Mouse (Mus musculus) megakaryocyte, embryonic 14.5 days (primary cell): ENCODE data around the gene Ube2l6. TPM values are rescaled to one million over a fixed set of nuclear protein-coding genes. Genes with fewer than 3 reads are reported as not detected.

Experiments
- H3K27me3 ChIP-seq: replicated peaks from 2 replicates; pipeline ENCODE3; 2012; ENCODE audit warnings: inconsistent platforms
- H3K36me3 ChIP-seq: replicated peaks from 2 replicates; pipeline ENCODE3; 2012; ENCODE audit warnings: low read length, inconsistent platforms, mixed read lengths
- H3K4me1 ChIP-seq: 2 replicates; pipeline ENCODE4 v1.6.1; 2012; ENCODE audit warnings: inconsistent platforms
- H3K4me3 ChIP-seq: replicated peaks from 2 replicates; pipeline ENCODE3; 2012; ENCODE audit warnings: moderate library complexity, mild to moderate bottlenecking, inconsistent platforms
- H3K9me3 ChIP-seq: 2 replicates; pipeline ENCODE4 v1.6.1; 2012; ENCODE audit warnings: inconsistent platforms
- FLI1 ChIP-seq: IDR thresholded peaks from 2 replicates; pipeline ENCODE4 v1.6.1; 2012; ENCODE audit warnings: low read length, inconsistent platforms, mixed read lengths
- GATA1 ChIP-seq: IDR thresholded peaks from 3 replicates; pipeline ENCODE4 v1.6.1; 2012; ENCODE audit warnings: mixed read lengths, low read length, inconsistent platforms, borderline replicate concordance
- polyA plus RNA-seq: library from polyadenylated mRNA; stranded (reverse); fragments of >175 nt; gene quantifications from 2 replicates; pipeline ENCODE4 v1.2.3, GENCODE M21; 2012; ENCODE audit warnings: low replicate concordance; ENCODE audit not compliant: insufficient read depth

Ube2l6 gene
- polyA plus RNA-seq, 1 experiment, result 4.4 TPM

DNA sequence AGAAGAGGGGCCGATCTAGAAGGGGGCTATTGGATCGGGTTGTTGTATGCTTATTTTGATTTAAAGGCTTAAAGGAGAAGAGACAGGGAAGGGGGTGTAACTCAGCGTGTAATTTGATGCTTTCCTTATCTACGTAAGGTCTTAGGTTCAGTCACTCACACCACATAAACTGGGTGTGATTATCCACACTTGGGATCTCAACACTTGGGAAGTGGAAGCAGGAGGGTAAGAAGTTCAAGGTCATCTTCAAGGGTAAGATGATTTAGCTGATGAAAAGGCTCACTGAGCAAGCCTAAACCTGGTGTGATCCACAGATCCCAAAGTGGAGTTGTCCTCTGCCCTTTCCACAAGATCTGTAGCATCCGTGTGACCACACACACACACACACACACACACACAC lies 7.9 kb downstream of the Ube2l6 start:
- H3K9me3 ChIP-seq, result peaks cover 17% of the 10 kb centered on the region
- peaks cover 23% of the 10 kb centered on the region for H3K4me1 ChIP-seq
- TF ChIP-seq GATA1, result no peak
- no peak for TF ChIP-seq FLI1
- no peak overlapping the region for H3K4me3 ChIP-seq
- peaks cover 85% of the 10 kb centered on the region for H3K36me3 ChIP-seq
- H3K27me3 ChIP-seq, result no peaks in the 10 kb centered on the region

- no peaks in the 10 kb centered on the region for H3K27me3 ChIP-seq
- H3K4me1 ChIP-seq, result peaks cover 20% of the 10 kb centered on the region
- no peak for TF ChIP-seq GATA1
- no peak for TF ChIP-seq FLI1
- peaks cover 17% of the 10 kb centered on the region for H3K9me3 ChIP-seq
- H3K4me3 ChIP-seq, result no peak overlapping the region
- H3K36me3 ChIP-seq, result peaks cover 61% of the 10 kb centered on the region
These were observed 10.7 kb downstream of the Ube2l6 start for GRCm38 (mm10) chr2:84809330-84809729.

DNA sequence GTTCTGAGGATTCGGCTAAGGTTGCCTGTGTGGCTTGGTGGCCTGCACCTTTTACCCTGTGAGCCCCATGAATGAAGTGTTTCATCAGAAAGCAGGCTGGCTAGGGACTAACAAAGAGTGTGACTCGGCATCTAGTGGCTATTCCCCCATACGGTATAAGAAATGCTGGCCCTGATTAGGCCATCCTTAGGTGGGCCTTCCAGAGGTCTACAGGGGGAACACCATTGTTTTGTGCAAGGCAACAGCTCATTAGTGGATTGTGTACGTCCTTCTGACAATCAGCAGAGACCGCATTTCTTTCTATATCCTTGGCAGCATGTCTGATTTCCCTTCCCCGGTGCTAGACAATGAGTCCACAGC lies 11.9 kb downstream of the Ube2l6 start:
- Histone ChIP-seq H3K4me1 (peaks cover 20% of the 10 kb centered on the region), H3K27me3 (peaks cover 4% of the 10 kb centered on the region), H3K36me3 (peaks cover 49% of the 10 kb centered on the region), H3K4me3 (no peak overlapping the region), H3K9me3 (peaks cover 17% of the 10 kb centered on the region)
- TF ChIP-seq FLI1 (no peak), GATA1 (no peak)

GRCm38 (mm10) chr2:84810886-84811577 lies 12.4 kb downstream of the Ube2l6 start:
- Histone ChIP-seq H3K9me3 (peaks cover 17% of the 10 kb centered on the region), H3K36me3 (peaks cover 44% of the 10 kb centered on the region), H3K4me1 (peaks cover 23% of the 10 kb centered on the region), H3K4me3 (peak overlapping the region; percentile 38), H3K27me3 (peaks cover 9% of the 10 kb centered on the region)
- TF ChIP-seq FLI1 (no peak), GATA1 (no peak)

DNA sequence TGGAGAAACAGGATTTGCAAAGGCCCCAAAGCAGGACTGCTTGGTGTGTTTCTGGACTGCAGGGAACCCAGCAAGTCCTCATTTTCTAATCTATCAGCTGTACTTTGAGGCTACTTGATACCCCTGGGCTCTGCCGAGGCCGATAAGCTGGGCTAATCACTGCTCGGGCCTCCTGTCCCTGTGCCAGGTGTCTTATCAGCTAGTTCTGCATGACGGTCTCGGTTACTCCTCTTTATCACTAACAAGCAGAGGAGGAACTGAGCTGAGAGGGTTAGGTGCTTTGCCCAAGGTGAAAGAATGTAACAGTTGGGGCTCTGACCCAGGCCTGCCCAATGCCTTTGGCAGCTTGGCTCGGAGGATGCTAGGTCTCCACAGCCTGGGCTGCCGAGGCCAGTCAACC lies 13.3 kb downstream of the Ube2l6 start:
- H3K4me3 ChIP-seq, result no peak overlapping the region
- peaks cover 10% of the 10 kb centered on the region for H3K27me3 ChIP-seq
- peaks cover 26% of the 10 kb centered on the region for H3K4me1 ChIP-seq
- TF ChIP-seq FLI1, result no peak
- H3K9me3 ChIP-seq, result peaks cover 17% of the 10 kb centered on the region
- H3K36me3 ChIP-seq, result peaks cover 36% of the 10 kb centered on the region

- Histone ChIP-seq H3K9me3 (peaks cover 17% of the 10 kb centered on the region), H3K4me3 (no peak overlapping the region), H3K4me1 (peaks cover 26% of the 10 kb centered on the region), H3K27me3 (peaks cover 12% of the 10 kb centered on the region), H3K36me3 (peaks cover 29% of the 10 kb centered on the region)
- no peak for TF ChIP-seq GATA1
- no peak for TF ChIP-seq FLI1
These were observed 14.0 kb downstream of the Ube2l6 start for GRCm38 (mm10) chr2:84812676-84813075.

- H3K4me1 ChIP-seq, result peaks cover 65% of the 10 kb centered on the region
- H3K27me3 ChIP-seq, result peaks cover 32% of the 10 kb centered on the region
- no peak for TF ChIP-seq GATA1
- TF ChIP-seq FLI1, result no peak
- H3K9me3 ChIP-seq, result peaks cover 11% of the 10 kb centered on the region; the same call in 1 of the 2 replicates
- no peak overlapping the region for H3K4me3 ChIP-seq
- peaks cover 3% of the 10 kb centered on the region for H3K36me3 ChIP-seq
These were observed 21.2 kb downstream of the Ube2l6 start for GRCm38 (mm10) chr2:84819861-84820260.

GRCm38 (mm10) chr2:84822552-84822951 lies 23.9 kb downstream of the Ube2l6 start, which contains the start of gene Smtnl1:
Smtnl1 (minus strand) TSS chr2:84822652.
- peaks cover 11% of the 10 kb centered on the region; the same call in 1 of the 2 replicates for H3K9me3 ChIP-seq
- H3K4me1 ChIP-seq, result peaks cover 74% of the 10 kb centered on the region
- TF ChIP-seq FLI1 (no peak), GATA1 (no peak)
- peak within 1 kb of the TSS; percentile 46 for H3K4me3 ChIP-seq
- H3K36me3 ChIP-seq, result peaks cover 3% of the 10 kb centered on the region
- H3K27me3 ChIP-seq, result peaks cover 19% of the 10 kb centered on the region

DNA sequence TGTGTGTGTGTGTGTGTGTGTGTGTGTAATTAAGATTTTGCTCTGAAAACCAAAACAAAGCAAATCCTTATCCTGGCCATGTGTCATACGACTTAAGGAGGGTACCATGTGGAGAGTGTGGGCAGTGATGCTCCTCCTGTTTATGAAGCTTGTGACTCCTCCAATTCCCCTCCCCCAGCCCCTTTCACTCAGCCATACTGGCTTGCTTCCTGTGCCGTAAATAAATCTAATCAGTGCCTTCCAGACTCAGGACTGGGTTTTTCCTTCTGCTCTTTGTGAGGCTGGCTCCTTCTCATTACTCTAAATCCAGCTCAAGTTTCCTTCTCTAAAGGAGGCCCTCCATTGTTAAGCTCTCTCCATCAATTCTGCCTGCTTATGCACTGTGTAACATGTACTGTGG lies 24.6 kb downstream of the Ube2l6 start:
- no peak for TF ChIP-seq FLI1
- no peak for TF ChIP-seq GATA1
- Histone ChIP-seq H3K4me1 (peaks cover 80% of the 10 kb centered on the region), H3K36me3 (peaks cover 1% of the 10 kb centered on the region), H3K4me3 (peak overlapping the region; percentile 46), H3K27me3 (peaks cover 19% of the 10 kb centered on the region), H3K9me3 (peaks cover 5% of the 10 kb centered on the region; the same call in 1 of the 2 replicates)

DNA sequence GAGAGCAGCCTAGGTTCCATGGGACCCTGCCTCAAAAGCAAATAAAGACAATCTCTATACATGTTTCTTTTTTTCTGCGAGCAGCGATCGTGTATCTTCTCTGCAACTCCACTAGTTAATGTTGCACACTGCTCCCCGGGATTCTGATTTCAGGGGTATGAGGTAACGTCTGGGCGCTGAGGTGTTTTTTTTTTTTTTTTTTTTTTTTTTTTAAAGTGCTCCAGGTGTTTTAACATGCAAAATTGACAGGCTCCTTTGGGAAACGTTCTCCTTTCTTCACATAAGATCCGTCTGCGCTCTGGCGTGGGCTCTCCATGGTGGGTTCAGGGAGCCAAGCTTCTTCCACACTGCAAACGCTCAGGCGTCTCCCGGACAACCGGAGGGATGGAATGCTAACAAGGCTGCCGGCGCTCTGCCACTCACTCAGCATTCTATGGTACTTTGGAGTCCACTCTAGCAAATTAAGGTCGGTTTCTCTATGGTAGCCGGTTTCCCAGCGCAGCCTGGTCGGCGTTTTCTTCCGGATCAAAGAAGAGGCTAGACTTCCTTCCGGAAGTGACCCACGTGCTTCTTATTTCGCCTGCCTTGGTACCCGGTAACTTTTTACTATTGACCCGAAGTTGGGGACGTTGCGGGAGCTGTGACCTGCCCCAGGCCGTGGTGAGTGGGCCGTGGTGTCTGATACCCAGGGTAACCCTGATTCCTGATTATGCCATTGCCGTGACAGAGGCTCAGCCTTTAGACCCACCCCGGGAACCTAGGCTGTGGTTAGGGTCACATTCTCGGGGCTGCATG lies 28.1 kb downstream of the Ube2l6 start, which contains the start of gene Timm10:
Gene Timm10, plus strand, starts transcription at position 510 of the 795 bp plus-strand sequence.
- Histone ChIP-seq H3K27me3 (peaks cover 11% of the 10 kb centered on the region), H3K4me1 (peaks cover 49% of the 10 kb centered on the region), H3K9me3 (no peaks in the 10 kb centered on the region), H3K36me3 (peaks cover 26% of the 10 kb centered on the region), H3K4me3 (peak within 1 kb of the TSS; percentile 98)
- TF ChIP-seq GATA1, result no peak
- TF ChIP-seq FLI1, result no peak
